17 mouse cellular contexts compared by ENCODE assay signal in genomic region chr7:37255840-37256239, GRCm38 (mm10).
A peak's percentile ranks its signal among the peaks of the same experiment; 100 is the strongest.
DNase-seq lines count a peak whose midpoint lies in the region; ATAC-seq and TF ChIP-seq lines count a peak whose summit lies in the region.
"Had no signal": no experiment of that assay in that cellular context is flagged by ENCODE, and none has a peak within 500 bp of the region (broad histone marks: within the 10 kb centered on the region; RNA-seq: fewer than 3 reads in every experiment).

No protein-coding gene starts in this region.

- H3K9ac ChIP-seq in lung, embryonic 14.5 days, result no peak overlapping the region
- no peak overlapping the region for H3K9ac ChIP-seq in embryonic facial prominence, embryonic 15.5 days
- H3K9ac ChIP-seq: forebrain, embryonic 15.5 days; heart, embryonic 13.5 days; hindbrain, embryonic 14.5 days; midbrain, embryonic 12.5 days had no signal

- TF ChIP-seq CTCF in lung, embryonic 14.5 days (IDR thresholded peaks at IDR 0.05; ENCODE audit: low read depth), result no peak
- TF ChIP-seq CTCF in cerebellum, adult 2 months (IDR thresholded peaks at IDR 0.05; ENCODE audit: borderline replicate concordance, insufficient read depth, low read depth, low read length), result no peak

- no peak overlapping the region for H3K4me2 ChIP-seq in lung, embryonic 14.5 days
- no peak overlapping the region for H3K4me2 ChIP-seq in embryonic facial prominence, embryonic 15.5 days (replicated peaks)
- H3K4me2 ChIP-seq: forebrain, embryonic 15.5 days; heart, embryonic 13.5 days; hindbrain, embryonic 14.5 days; midbrain, embryonic 12.5 days had no signal

- no peak overlapping the region for H3K4me3 ChIP-seq in lung, embryonic 14.5 days (ENCODE audit: low read depth, low read length)
- H3K4me3 ChIP-seq in embryonic facial prominence, embryonic 15.5 days (replicated peaks), result no peak overlapping the region
- H3K4me3 ChIP-seq in cerebellum, adult 2 months (replicated peaks; ENCODE audit: insufficient read depth, low read depth, low read length), result no peak overlapping the region
- H3K4me3 ChIP-seq: forebrain, embryonic 15.5 days; heart, embryonic 13.5 days; midbrain, embryonic 12.5 days; myocyte had no signal

- H3K4me1 ChIP-seq in lung, embryonic 14.5 days (ENCODE audit: insufficient read depth), result peaks cover 6% of the 10 kb centered on the region; the same call in 1 of the 2 replicates
- H3K4me1 ChIP-seq in embryonic facial prominence, embryonic 15.5 days, result peaks cover 33% of the 10 kb centered on the region
- H3K4me1 ChIP-seq in cerebellum, adult 2 months (ENCODE audit: control insufficient read depth, insufficient read depth, low read length), result no peaks in the 10 kb centered on the region
- H3K4me1 ChIP-seq: forebrain, embryonic 15.5 days; midbrain, embryonic 12.5 days had no signal

- no peaks in the 10 kb centered on the region for H3K27me3 ChIP-seq in lung, embryonic 14.5 days (ENCODE audit: insufficient read depth, low read length)
- H3K27me3 ChIP-seq in embryonic facial prominence, embryonic 15.5 days, result no peaks in the 10 kb centered on the region
- no peaks in the 10 kb centered on the region for H3K27me3 ChIP-seq in cerebellum, adult 2 months (ENCODE audit: control insufficient read depth, insufficient read depth, low read length)
- H3K27me3 ChIP-seq: forebrain, embryonic 15.5 days; heart, embryonic 13.5 days; midbrain, embryonic 12.5 days had no signal

- peak overlapping the region; percentile 65 for H3K27ac ChIP-seq in lung, embryonic 14.5 days (ENCODE audit: low read depth)
- H3K27ac ChIP-seq in embryonic facial prominence, embryonic 15.5 days (replicated peaks), result peak overlapping the region; percentile 76
- H3K27ac ChIP-seq in cerebellum, adult 2 months (ENCODE audit: insufficient read depth, low read length), result no peak overlapping the region
- H3K27ac ChIP-seq: forebrain, embryonic 15.5 days; heart, embryonic 13.5 days; hindbrain, embryonic 14.5 days; midbrain, embryonic 12.5 days had no signal

- TF ChIP-seq POLR2A in cerebellum, adult 2 months (IDR thresholded peaks at IDR 0.05; ENCODE audit: borderline replicate concordance, insufficient read depth, low read length), result no peak

- no peaks in the 10 kb centered on the region for H3K9me3 ChIP-seq in lung, embryonic 14.5 days (ENCODE audit: low read depth, low read length)
- H3K9me3 ChIP-seq in embryonic facial prominence, embryonic 15.5 days (replicated peaks), result no peaks in the 10 kb centered on the region
- H3K9me3 ChIP-seq: heart, embryonic 13.5 days had no signal

- no peaks in the 10 kb centered on the region for H3K36me3 ChIP-seq in lung, embryonic 14.5 days (ENCODE audit: insufficient read depth)
- no peaks in the 10 kb centered on the region for H3K36me3 ChIP-seq in embryonic facial prominence, embryonic 15.5 days
- H3K36me3 ChIP-seq: forebrain, embryonic 15.5 days; heart, embryonic 13.5 days; midbrain, embryonic 12.5 days had no signal

- DNase-seq in adrenal gland, postnatal 14 days, result peak; percentile 16
- no peak for DNase-seq in adrenal gland, adult 18-20 months (ENCODE audit: low spot score in 2 of 2)
- peak; percentile 74 for DNase-seq in lung, embryonic 14.5 days
- no peak for DNase-seq in lung, postnatal 10 days
- peak; percentile 4 for DNase-seq in skeletal muscle tissue, adult 2 months (ENCODE audit: low read depth, low spot score)
- DNase-seq in cerebellum, postnatal 25 days, result no peak
- no peak for DNase-seq in cerebellum, adult 2 months
- DNase-seq: adrenal gland, adult 2 months; cerebellum, adult 8-10 months; gastrocnemius, postnatal 10 days; kidney, adult 18-20 months had no signal

- 15% methylated on average over 3 of the region's 3 CpGs for WGBS in lung, embryonic 14.5 days
- 26% methylated on average over 3 of the region's 3 CpGs for WGBS in embryonic facial prominence, embryonic 15.5 days
- 46% methylated on average over 3 of the region's 3 CpGs for WGBS in cerebellum, adult 2 months

- peak; percentile 69 for ATAC-seq in lung, embryonic 14.5 days (ENCODE audit: insufficient read depth)
- peak; percentile 26; the same call in 1 of the 2 replicates for ATAC-seq in embryonic facial prominence, embryonic 15.5 days (ENCODE audit: insufficient number of reproducible peaks, low FRiP score, low TSS enrichment, low read depth)
- ATAC-seq: forebrain, embryonic 15.5 days had no signal

Comparison
In these comparisons a context has a peak if more than half of its experiments do, and no peak if none do; other contexts are left out.
1. DNase-seq: peak in adrenal gland, postnatal 14 days (single experiment), lung, embryonic 14.5 days (single experiment) and skeletal muscle tissue, adult 2 months (single experiment); none in adrenal gland, adult 18-20 months (0 of 2), lung, postnatal 10 days (single experiment), cerebellum, postnatal 25 days (0 of 2) and cerebellum, adult 2 months (0 of 2).